Mouse (Mus musculus) right cerebral cortex, postnatal 14 days (tissue): ENCODE data around the gene Hist1h3b.
"Not testable (repeated sequence)": the region's sequence is repeated elsewhere in the genome, so short reads cannot be mapped to it uniquely, and the experiment has no call there.

Experiments used
- DNase-seq: peaks from one replicate; pipeline ENCODE4 v3.0.0; 2022

The Hist1h3b gene

DNA sequence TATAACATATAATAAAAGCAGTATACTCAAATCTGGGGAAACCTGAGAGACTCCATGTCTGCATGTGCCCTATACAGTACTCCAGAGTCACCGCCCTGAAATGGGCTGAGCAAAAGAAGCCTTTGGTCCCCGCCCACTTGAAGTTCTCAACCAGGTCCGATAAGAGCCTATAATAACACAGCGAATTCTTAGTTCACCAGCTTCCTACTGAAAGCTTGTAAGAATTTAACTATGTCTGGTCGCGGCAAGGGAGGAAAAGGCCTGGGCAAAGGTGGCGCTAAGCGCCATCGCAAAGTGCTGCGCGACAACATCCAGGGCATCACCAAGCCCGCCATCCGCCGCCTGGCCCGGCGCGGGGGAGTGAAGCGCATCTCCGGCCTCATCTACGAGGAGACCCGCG lies 4.7 kb downstream of the Hist1h3b start, which contains the start of gene Hist1h4b:
Gene Hist1h4b (plus strand): TSS at position 224 of the 400 bp plus-strand sequence.
- DNase-seq = peak; percentile 72

- no peak for DNase-seq
Measured at GRCm38 (mm10) chr13:23757211-23757773, 5.2 kb downstream of the Hist1h3b start.

GRCm38 (mm10) chr13:23757921-23758320 lies 5.9 kb downstream of the Hist1h3b start:
- DNase-seq = no peak

DNA sequence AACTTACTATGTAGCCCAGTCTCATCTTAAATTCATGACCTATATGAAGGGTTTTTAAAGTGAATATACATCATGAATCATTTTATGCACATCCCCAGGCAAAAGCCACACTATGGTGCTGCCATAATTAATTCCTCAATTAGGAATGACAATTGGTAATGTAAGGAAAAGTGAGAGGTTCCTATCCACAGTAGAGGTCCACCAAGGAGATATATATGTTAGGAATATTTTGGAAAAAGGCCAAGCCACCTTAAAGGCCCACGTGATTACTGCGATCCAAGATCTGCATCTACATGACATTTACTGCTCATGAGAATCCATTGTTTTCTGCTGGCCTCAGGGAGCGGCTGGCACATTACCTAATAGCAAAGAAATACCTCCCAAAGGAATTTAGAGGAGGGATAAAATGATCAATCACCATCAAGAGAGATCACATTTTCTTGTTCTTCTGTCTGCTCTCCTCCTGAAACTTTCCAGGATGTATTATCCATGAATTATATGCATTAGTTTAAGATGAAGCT lies 7.2 kb downstream of the Hist1h3b start:
- DNase-seq = no peak

DNA sequence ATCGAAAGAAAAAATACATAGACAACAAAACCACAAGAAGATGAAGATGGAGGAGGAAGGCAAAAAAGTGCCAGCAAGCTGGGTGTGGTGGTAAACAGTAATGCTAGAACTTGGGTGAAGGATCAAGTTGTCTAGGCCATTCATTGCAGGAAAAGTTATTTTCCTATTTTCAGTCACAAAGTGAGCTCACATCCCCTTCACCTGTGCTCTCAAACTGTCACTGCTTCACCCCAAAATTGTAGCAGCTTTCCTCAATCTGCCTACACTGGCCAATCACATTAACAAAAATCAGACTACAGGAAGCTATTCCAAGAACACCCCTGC lies 7.8 kb downstream of the Hist1h3b start:
- no peak for DNase-seq

DNA sequence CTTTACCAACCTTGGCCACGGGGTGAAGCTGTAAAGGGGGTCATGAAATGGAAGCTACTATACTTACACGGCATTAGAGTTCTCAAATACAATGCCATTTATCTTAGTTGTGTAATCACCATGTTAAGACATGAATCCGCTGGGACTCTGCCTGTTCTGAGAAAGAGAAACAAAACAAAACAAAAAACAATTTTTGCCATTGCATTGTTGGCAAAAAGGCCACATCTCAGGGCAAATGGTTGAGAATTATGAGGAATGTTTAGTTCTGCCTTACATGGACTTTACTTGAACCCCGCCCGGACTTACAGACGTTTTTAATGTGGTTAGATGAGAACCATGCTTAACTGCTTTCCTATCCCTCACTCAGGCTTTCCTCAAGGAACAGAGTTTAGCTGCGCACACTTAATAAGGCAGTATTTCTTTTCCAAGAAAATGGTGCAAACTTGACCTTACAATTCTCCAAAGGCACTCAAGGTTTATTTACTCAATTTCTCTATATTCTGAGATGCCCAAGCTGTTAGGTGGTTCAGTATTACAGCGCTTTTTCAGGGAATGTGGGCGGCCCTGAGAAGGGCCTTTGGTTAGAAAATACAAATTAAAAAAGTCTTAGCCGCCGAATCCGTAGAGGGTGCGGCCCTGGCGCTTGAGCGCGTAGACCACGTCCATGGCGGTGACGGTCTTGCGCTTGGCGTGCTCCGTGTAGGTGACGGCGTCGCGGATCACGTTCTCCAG lies 8.3 kb downstream of the Hist1h3b start:
- DNase-seq = no peak

DNA sequence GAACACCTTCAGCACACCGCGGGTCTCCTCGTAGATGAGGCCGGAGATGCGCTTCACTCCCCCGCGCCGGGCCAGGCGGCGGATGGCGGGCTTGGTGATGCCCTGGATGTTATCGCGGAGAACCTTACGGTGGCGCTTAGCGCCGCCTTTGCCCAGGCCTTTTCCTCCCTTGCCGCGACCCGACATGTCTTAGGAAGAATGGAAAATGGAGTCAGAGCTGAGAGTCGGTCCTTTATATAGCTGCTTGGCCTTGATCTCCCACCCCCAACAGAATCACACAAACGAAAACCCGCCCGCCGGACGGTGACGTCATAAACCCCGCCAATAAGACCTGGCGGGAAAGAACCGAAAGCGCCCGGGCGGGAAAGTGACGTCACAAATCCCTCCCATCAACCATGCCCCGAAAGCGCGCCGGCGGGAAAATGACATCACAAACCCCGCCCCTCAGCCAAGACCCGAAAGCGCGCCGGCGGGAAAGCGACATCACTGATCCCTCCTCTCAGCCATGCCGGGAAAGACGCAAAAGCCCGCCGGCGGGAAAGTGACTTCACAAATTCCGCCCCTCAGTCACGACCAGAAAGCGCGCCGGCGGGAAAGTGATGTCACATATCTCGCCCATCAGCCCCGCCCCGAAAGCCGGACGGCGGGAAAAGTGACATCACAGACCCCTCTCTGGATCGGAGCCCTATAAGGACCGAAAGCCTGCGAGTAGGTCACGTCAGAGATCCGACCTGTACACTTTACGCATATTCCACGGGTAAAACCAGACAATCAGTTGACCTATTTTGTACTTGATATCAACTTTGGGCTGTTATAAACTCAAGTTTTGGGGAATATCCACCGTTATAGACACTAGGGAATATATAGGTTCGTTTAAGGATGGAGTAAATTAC lies 9.2 kb downstream of the Hist1h3b start, which contains the start of gene Hist1h4a:
Gene Hist1h4a (minus strand): TSS at position 259 of the 893 bp plus-strand sequence.
- DNase-seq = peak; percentile 99

- DNase-seq = peak; percentile 26
Measured at GRCm38 (mm10) chr13:23761871-23762821, 10.1 kb downstream of the Hist1h3b start, which contains the start of gene Hist1h3a. Gene Hist1h3a (minus strand): TSS chr13:23762386.

- no peak for DNase-seq
Measured at GRCm38 (mm10) chr13:23763242-23763585, 11.1 kb downstream of the Hist1h3b start.

- peak; percentile 70 for DNase-seq
Measured at GRCm38 (mm10) chr13:23763586-23764323, 11.7 kb downstream of the Hist1h3b start, which contains the start of gene Hist1h1a. Gene Hist1h1a (plus strand): TSS chr13:23763666.

- DNase-seq = no peak
Measured at GRCm38 (mm10) chr13:23764324-23765171, 12.5 kb downstream of the Hist1h3b start.

GRCm38 (mm10) chr13:23765172-23765513 lies 13.1 kb downstream of the Hist1h3b start:
- no peak for DNase-seq

GRCm38 (mm10) chr13:23766772-23767171 lies 14.7 kb downstream of the Hist1h3b start:
- no peak for DNase-seq

- DNase-seq = no peak
Measured at GRCm38 (mm10) chr13:23768834-23769397, 16.8 kb downstream of the Hist1h3b start.

- DNase-seq = not testable (repeated sequence)
Measured at GRCm38 (mm10) chr13:23769613-23770012, 17.5 kb downstream of the Hist1h3b start, which contains the start of gene Trim38. Gene Trim38 (plus strand): TSS chr13:23769913.

GRCm38 (mm10) chr13:23772561-23773313 lies 20.7 kb downstream of the Hist1h3b start:
- peak; percentile 55 for DNase-seq

DNA sequence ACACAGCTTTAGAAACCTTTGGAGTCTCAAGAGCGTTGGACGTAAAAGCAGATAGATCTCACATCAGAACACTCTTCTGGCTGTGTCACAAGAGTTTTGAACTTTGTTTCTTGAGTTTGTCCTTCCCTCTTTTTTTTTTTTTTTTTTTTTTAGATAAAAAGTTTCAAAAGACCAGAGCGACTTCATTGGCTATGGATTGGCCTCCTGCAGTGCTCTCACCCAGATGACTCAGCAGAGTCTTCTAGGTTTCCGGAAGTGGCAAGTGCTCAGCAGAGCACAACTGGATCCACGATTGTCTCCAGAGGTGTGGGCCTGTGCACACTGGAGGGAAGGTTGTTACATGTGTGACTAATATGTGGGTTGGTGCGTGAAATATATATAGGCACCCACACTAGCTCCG lies 26.3 kb downstream of the Hist1h3b start:
- DNase-seq = no peak

DNA sequence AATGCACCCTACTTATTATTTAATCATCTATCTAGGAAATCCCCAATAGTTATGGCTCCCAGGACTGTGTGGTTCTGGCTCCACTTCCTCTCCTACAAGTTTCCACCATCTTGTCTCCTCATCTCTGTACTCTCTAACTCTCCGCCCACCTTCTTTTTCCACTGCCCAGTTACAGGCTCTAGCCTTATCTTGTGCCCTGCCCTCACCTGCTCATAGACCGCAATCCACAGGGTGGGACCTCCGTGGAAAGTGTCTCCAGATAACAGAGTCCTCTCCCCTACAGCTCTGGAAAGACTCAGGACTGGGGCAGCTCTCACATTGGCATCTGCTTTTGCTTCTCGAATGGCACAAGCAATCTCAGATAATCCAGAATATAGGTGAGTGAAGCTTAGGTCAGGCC lies 27.0 kb downstream of the Hist1h3b start:
- no peak for DNase-seq

- DNase-seq = peak; percentile 51
Measured at GRCm38 (mm10) chr13:23792520-23792919, 40.5 kb downstream of the Hist1h3b start.
